Mouse (Mus musculus): ENCODE measurements around the gene Ets1.

Gene Ets1

DNA sequence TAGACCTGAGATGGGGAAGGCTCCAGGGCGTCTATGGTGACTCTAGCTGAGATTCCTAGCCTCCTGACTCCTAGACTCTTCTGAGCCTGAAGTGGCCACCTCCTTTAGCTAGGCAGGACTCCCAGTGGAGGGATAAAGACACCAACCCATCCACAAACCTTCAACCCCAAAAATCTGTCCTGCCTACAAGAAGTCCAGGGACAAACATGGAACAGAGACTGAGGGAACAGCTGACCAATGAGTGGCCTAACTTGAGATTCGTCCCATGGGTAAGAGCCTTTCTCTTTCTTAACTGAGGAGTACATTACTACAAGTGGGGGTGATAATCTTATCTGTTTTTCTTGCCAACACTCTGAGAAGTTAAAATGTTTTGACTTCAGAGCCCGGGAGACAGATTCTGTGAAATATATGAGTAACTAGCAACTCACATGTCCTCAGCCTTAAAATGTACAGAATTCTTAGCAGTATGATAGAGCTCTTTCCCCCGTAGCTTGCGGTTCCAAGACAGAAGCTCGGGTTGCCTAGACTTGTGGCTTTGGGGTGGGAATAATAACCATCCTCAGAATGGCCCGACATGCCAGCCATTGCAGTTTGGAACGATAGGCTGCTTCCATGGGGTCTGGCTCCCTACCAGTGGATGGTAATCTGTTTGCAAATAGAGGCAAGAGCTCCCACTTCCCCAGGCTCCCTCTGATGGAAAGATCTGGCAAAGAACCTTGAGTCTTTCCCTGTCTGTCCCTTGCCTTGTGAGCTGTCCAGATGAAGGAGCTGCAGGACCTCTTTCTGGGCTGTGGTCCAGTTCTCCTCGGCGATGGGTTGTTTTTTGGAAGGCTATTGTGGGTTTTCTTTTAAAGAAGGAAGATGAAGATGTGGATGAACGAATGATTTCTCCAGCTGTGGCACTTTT is 30.8 kb downstream of the Ets1 start:
- DNase-seq: no peak

- no peak for DNase-seq
These were observed 31.5 kb downstream of the Ets1 start for GRCm38 (mm10) chr9:32667518-32667908.

DNA sequence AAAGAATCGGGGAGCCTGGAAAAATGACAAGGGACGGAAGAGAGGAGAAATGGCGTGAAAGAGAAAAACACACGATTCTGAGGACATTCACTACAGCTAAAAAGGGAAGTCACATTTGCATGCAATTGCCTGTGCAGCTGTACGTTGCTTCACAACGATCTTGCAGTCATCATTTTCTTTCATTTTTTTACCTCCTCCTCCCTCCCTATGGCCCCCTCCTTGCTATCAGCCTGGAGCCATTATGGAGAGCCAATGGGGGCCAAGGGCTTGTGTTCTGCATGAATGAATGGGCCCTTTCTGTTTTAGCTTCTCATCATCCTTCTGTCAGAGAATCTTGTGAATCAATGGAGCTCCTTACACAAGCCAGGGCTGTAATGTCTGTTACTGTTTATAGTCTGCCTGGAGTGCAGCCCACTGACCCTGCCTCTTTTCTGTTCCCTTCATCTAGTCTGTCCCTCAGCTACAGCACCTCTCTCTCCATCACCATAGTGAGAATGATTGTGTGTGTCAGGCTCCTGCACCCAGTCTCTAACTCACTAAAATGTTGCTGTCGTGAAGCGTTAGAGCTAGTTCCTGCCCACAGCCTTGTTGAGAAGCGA is 32.2 kb downstream of the Ets1 start:
- no peak for DNase-seq

DNA sequence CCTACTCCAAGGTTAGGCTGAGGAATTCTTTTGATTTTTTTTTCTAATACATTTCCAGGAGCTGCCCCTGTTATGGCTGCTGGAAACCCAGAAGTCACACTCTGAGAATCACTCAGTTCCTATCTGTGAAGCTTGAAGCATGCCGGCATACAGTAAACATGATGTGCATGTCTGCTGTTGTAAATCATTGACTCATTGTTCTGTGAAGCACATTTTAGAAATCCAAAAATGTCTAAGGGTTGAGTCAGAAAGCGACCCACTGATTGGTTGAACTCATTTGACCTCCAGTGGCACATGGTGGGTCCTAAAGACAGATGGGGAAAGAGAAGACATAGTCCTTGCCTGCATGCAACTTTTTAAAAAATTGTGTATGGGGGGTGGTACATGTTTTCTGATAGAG is 33.4 kb downstream of the Ets1 start:
- DNase-seq: no peak

DNA sequence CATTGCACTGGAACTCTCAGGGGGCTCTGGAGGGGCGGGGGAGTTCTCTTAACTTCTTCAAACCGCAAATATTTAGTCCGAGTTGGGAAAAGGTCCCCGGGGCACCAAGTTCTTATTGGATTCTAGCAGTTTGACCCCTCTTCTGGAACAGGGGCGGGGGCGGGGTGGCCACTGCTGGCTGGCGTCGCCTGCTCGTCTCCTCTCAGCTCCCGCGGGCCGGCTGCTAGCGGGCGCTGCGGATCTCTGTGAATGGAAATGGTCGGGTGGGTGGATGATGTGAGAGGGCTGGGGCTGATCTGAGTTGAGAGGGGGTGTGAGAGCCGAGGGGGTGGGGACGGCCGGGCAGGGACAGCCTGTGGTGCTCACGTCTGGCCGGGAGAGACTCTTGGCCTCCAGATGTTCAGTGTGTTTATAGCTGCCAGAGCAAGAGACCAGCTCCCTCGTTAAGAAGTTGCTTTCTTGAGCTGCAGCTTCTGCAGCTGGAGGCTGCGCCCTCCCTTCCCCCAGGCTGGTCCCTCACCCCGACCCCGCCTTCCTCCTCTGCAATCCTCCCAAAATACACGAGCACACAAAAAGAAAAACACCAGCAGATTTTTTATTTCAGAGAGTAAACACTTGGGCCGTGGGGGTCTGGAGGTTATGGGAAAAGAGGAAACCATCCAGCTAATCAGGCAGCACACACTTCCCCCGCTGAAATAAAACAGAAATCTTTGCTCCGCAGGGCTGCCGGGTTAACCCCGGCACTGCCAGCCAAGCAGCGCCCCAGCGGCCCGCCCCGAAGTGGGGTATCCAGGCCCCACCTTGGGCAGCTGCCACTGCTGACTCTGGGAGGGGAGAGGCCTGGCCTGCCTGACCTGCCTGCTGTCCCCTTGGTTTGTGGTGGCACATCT is 36.2 kb downstream of the Ets1 start:
- DNase-seq: peak; percentile 80

- DNase-seq: peak; percentile 48
These were observed 37.9 kb downstream of the Ets1 start for GRCm38 (mm10) chr9:32673923-32674322.

- DNase-seq: no peak
These were observed 39.8 kb downstream of the Ets1 start for GRCm38 (mm10) chr9:32675671-32676409.

DNA sequence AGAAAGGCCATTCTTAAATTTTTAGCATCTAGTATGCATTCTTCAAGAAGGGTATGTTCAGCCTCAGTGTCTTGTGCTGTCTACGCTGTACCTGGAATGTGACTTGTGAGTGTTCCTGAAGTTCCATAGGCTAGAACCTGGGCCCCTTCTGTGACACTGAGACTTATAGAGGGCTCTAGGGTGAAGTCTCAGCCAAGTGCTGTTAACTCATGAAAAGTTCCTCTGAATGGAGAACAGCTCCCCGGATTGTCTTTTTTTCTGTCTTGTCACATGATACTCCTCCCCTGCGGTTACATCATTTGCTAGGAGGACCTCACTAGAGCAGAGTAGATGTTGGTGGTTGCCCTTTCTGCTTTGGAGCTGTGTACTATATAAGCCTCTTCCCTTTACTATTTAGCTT is 40.5 kb downstream of the Ets1 start:
- no peak for DNase-seq

DNA sequence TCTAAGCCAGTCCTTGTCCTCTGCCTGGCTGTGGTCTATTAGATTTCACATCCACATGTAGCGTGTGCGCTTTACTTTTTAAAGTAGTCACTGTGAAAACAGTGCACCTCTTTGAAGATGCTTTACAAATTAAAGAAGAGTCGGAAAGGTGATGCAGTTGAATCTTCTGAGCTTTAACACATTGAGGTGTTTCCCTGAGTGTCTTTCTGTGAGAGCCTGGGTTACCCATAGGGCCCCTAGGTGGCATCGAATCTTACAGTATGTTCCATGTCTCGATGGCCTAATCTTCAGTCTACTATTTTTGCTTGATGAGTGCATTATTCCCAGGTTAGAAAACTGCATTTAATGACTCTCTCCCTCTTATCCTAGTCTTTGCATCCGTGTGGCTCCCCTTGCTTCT is 41.6 kb downstream of the Ets1 start:
- DNase-seq: no peak

GRCm38 (mm10) chr9:32678120-32678757 is 42.2 kb downstream of the Ets1 start:
- no peak for DNase-seq

DNA sequence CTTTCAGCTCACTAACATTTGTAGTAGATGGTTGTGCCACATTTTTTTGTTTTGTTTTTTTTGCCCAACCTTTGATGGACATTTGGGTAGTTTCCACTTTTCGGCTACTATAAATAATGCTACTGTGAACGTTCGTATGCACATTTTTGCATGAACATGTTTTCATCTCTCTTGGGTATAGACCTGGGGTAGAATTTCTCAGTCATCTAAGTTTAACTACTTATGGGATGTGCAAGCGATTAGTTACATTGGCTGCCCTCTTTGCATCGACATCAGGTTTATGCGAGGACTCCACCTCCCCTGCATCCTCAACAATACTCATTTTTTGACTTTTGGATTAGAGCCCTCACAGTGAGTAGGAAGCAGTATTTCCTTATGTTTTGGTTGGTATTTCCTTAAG is 43.5 kb downstream of the Ets1 start:
- DNase-seq: no peak

DNA sequence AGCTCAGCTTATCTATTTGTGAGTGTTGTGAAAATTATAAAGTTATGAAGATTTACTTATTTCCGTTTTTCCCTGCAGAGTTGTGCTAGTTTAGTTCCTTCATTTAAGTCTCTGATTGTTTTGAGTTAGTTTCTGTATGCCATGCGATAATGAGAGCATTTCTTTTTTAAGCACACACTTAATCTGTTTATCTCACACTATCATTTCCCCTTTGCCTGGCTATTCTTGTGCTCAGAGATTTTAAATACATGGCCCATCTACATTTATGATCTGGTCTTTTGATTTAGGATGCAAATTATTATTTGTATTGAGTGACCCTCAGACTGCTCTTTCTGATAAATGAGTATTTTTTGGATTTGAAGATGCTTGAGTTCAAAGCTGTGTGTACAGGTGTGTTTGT is 44.2 kb downstream of the Ets1 start:
- DNase-seq: no peak

DNA sequence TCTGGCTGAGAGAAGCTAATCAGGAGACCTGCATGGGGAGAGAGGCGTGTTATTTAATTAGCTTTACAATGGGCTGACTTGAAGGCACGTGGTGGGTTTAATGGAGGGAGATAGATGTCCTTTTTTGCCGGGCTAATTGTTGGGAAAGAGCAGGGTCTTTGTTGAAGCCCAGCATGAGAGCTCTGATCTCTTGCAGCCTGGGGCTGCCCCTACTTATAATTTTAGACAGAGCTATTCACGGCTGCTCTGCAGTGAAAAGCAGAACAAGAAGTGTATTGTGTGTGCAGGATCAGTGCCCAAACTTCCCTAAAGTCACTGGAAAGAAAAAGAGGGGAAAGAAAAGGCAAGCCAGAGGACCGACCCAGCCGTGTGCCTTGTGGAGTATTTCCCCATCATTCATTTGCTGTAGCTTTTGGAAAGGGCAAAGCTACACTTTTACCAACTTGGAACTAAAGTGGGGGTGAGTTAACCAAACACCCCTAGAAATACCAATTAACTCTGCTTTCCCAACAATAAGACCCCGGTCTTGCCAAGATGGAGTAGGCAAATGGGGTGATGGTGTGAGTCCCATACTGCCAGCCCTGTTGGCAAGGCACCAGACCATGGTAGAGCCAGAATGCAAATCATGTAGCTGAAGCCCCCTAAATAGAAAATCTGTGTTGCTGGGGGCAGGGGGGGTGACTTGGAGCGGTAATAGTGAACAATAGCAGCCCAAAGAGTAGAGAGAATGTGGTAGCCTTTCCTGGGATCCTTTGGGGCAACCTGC is 50.0 kb downstream of the Ets1 start:
- no peak for DNase-seq

GRCm38 (mm10) chr9:32688351-32688750 is 52.3 kb downstream of the Ets1 start:
- DNase-seq: no peak

DNA sequence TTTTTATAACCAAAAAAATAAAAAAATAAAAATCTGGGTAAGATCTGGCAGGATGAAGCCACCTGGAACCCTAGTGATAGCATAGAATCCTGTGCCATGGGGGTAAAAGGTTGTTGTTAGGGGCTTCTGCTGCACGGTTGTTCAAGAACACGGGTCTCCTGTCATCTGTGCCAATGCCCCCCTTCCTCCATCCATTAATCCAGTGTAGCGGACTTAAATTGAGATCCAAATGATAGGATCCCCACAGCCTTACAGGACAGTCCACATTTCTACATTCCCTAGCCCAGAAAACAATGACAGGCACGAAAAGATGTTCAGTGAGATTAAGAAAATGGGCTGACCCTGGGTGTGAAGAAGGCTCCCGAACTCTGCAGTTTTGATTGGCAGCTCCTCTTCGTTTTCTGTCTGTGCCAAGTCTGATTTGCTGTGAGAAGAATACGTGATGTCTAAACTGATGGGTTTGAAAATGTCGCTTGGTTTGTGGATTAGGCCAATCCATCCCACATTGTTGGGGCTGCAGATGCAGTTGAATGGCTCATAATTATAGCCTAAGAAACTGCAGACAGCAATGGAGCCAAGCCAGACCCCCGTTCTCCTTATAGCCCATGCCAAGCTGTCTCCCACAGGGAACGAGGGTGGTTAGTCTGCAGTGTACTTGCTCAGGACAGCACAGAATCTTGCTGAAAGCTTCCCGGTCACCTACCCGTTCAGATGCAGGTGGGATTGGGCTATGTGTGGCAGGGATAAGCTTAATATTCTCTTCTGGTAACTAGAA is 55.3 kb downstream of the Ets1 start:
- no peak for DNase-seq

DNA sequence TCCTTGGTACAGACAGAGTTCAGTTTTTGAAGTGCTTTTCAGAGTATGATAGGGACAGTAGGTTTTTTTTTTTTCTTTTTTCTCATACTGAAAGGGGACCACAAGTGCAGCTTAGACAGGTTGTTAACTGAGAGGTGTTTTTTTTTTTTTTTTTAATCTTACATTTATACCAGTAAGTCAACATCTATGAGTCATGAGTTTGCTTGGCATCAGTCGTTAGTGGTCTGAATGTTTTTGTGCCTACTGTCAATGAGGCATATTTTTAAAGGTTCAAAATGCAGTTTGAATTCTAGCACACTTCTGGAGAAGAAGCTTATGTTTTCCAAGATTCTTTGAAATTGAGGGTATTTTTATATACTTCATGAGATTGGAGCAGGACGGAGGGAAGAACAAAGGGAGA is 56.9 kb downstream of the Ets1 start:
- DNase-seq: no peak

GRCm38 (mm10) chr9:32693411-32693810 is 57.4 kb downstream of the Ets1 start:
- no peak for DNase-seq

DNA sequence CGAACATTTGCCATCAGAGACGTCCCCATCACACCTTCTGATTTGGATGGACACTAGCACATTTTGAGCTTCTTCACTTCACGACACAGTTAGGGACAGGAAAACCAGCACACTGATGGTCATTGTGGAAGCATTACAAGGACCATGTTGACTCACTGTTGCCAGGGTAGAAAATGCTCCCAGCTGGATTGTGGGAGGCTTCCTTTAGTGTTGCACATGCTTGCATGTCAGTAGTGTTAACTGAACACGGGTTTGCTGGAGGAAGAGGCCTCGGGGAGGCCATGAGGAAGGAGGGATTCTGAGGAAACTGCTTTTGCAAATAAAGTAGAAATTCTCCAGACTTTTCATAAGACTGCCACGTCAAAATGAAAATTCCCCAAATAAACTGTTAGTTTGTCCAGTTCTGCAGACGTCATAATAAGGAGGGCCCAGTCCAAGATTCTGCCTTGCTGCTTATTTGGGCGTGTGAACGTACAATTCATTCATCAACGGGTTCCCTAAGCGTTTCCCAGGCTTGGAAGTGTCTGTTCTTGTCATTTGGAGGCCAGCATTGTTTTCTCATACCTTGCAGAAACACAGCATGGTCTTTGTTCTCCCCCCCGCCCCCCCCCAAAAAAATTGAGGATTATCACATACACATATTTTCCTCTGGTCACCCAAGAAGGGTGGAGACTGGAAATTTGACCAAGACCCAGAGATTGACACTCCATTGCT is 58.2 kb downstream of the Ets1 start:
- no peak for DNase-seq

GRCm38 (mm10) chr9:32694916-32695490 is 59.0 kb downstream of the Ets1 start:
- no peak for DNase-seq

All from kidney, adult 9 months (tissue).